Mouse (Mus musculus) forebrain, embryonic 12.5 days (tissue): ENCODE data around the gene Ppp2r5e. TPM values are rescaled to one million over a fixed set of nuclear protein-coding genes. Genes with fewer than 3 reads are reported as not detected.
"Not testable (repeated sequence)": the region's sequence is repeated elsewhere in the genome, so short reads cannot be mapped to it uniquely, and the experiment has no call there.

Experiments
- ATAC-seq: fragments of 200-750 bp; cut with Nextera tagmentation; 2 replicates; pipeline ENCODE4 v1.8.0; 2017; ENCODE audit warnings: moderate TSS enrichment; ENCODE audit not compliant: low FRiP score
- H3K27ac ChIP-seq: fragments of 300-500 bp; sonication (generic); 2 replicates; pipeline ENCODE4 v1.5.1; 2016; ENCODE audit warnings: mild to moderate bottlenecking
- H3K27me3 ChIP-seq: fragments of 300-500 bp; sonication (generic); 2 replicates; pipeline ENCODE4 v1.6.1; 2016; ENCODE audit warnings: mild to moderate bottlenecking
- H3K36me3 ChIP-seq: fragments of 300-500 bp; sonication (generic); replicated peaks from 2 replicates; pipeline ENCODE4 v1.6.1; 2016; ENCODE audit warnings: mild to moderate bottlenecking
- H3K4me1 ChIP-seq: fragments of 300-500 bp; sonication (generic); 2 replicates; pipeline ENCODE4 v1.6.1; 2016
- H3K4me2 ChIP-seq: fragments of 300-500 bp; sonication (generic); 2 replicates; pipeline ENCODE4 v1.6.1; 2016; ENCODE audit warnings: mild to moderate bottlenecking, moderate library complexity
- H3K4me3 ChIP-seq: fragments of 300-500 bp; sonication (generic); replicated peaks from 2 replicates; pipeline ENCODE4 v1.5.1; 2016; ENCODE audit warnings: mild to moderate bottlenecking
- H3K9ac ChIP-seq: fragments of 300-500 bp; sonication (generic); 2 replicates; pipeline ENCODE4 v1.6.1; 2016; ENCODE audit warnings: mild to moderate bottlenecking
- H3K9me3 ChIP-seq: fragments of 300-500 bp; sonication (generic); 2 replicates; pipeline ENCODE4 v1.6.1; 2016
- WGBS: fragments of 180-500 bp; shearing (Covaris S2); methylation state at CpG from one replicate; pipeline ENCODE4 v1.1.7; 2016; 5-methylcytosine and 5-hydroxymethylcytosine counted together
- polyA plus RNA-seq: library from polyadenylated mRNA; unstranded; fragments of >200 nt; fragmentation: Nextera tagmentation; extraction: Ambion mirVana; gene quantifications from 2 replicates; pipeline ENCODE4 v1.2.1, GENCODE M21; 2016

Ppp2r5e gene
- polyA plus RNA-seq, 1 experiment from 2014 or later = 27.4 TPM

- H3K4me1 ChIP-seq = no peaks in the 10 kb centered on the region
- H3K36me3 ChIP-seq = peaks cover 38% of the 10 kb centered on the region
- no peak overlapping the region for H3K4me3 ChIP-seq
Measured at GRCm38 (mm10) chr12:75449475-75449966, 146.5 kb downstream of the Ppp2r5e start.

GRCm38 (mm10) chr12:75448921-75449320 is 147.1 kb downstream of the Ppp2r5e start:
- no peak overlapping the region for H3K27ac ChIP-seq
- no peak overlapping the region for H3K4me2 ChIP-seq
- H3K4me1 ChIP-seq = no peaks in the 10 kb centered on the region
- no peaks in the 10 kb centered on the region for H3K9me3 ChIP-seq
- ATAC-seq = no peak
- H3K4me3 ChIP-seq = no peak overlapping the region
- H3K9ac ChIP-seq = no peak overlapping the region
- 88% methylated on average over 5 of the region's 5 CpGs for WGBS
- H3K36me3 ChIP-seq = peaks cover 37% of the 10 kb centered on the region
- H3K27me3 ChIP-seq = no peaks in the 10 kb centered on the region

More at GRCm38 (mm10) chr12:75449475-75449966, 146.5 kb downstream of the Ppp2r5e start:
- no peak overlapping the region for H3K9ac ChIP-seq
- H3K27me3 ChIP-seq = no peaks in the 10 kb centered on the region
- ATAC-seq = no peak
- H3K27ac ChIP-seq = no peak overlapping the region
- 80% methylated on average over 6 of the region's 6 CpGs for WGBS
- H3K9me3 ChIP-seq = no peaks in the 10 kb centered on the region
- no peak overlapping the region for H3K4me2 ChIP-seq

- Histone ChIP-seq H3K9ac (no peak overlapping the region), H3K9me3 (no peaks in the 10 kb centered on the region), H3K4me2 (no peak overlapping the region), H3K27me3 (no peaks in the 10 kb centered on the region), H3K27ac (no peak overlapping the region), H3K4me3 (no peak overlapping the region), H3K36me3 (peaks cover 15% of the 10 kb centered on the region), H3K4me1 (no peaks in the 10 kb centered on the region)
- WGBS = 93% methylated on average over 7 of the region's 7 CpGs
- no peak for ATAC-seq
Measured at GRCm38 (mm10) chr12:75446245-75446644, 149.8 kb downstream of the Ppp2r5e start.

GRCm38 (mm10) chr12:75432400-75432799 is 163.6 kb downstream of the Ppp2r5e start:
- not testable (repeated sequence) for H3K27me3 ChIP-seq, H3K4me2 ChIP-seq, H3K4me1 ChIP-seq, H3K9me3 ChIP-seq, H3K36me3 ChIP-seq, ATAC-seq, H3K9ac ChIP-seq, H3K27ac ChIP-seq, H3K4me3 ChIP-seq
- 80% methylated on average over 6 of the region's 6 CpGs for WGBS

- Histone ChIP-seq H3K27ac (no peak overlapping the region), H3K9ac (no peak overlapping the region), H3K4me1 (no peaks in the 10 kb centered on the region), H3K4me3 (no peak overlapping the region), H3K9me3 (0 out of 2 replicates have a peak, but pooled peaks cover 2% of the 10 kb centered on the region), H3K36me3 (no peaks in the 10 kb centered on the region), H3K4me2 (no peak overlapping the region), H3K27me3 (no peaks in the 10 kb centered on the region)
- no peak for ATAC-seq
- WGBS = 100% methylated on average over 1 of the region's 1 CpGs
Measured at GRCm38 (mm10) chr12:75429685-75430396, 166.2 kb downstream of the Ppp2r5e start.

- WGBS = 69% methylated on average over 6 of the region's 6 CpGs
Measured at GRCm38 (mm10) chr12:75428719-75429118, 167.3 kb downstream of the Ppp2r5e start.

GRCm38 (mm10) chr12:75425882-75426281 is 170.2 kb downstream of the Ppp2r5e start:
- Histone ChIP-seq H3K9me3 (no peaks in the 10 kb centered on the region), H3K9ac (no peak overlapping the region), H3K27ac (no peak overlapping the region), H3K4me1 (no peaks in the 10 kb centered on the region), H3K27me3 (no peaks in the 10 kb centered on the region), H3K4me2 (no peak overlapping the region), H3K4me3 (no peak overlapping the region), H3K36me3 (no peaks in the 10 kb centered on the region)
- WGBS = 84% methylated on average over 7 of the region's 7 CpGs
- ATAC-seq = no peak

More at GRCm38 (mm10) chr12:75428719-75429118, 167.3 kb downstream of the Ppp2r5e start:
- Histone ChIP-seq H3K4me2 (no peak overlapping the region), H3K9me3 (0 out of 2 replicates have a peak, but pooled peaks cover 2% of the 10 kb centered on the region), H3K9ac (no peak overlapping the region), H3K27me3 (no peaks in the 10 kb centered on the region), H3K4me3 (no peak overlapping the region), H3K4me1 (no peaks in the 10 kb centered on the region), H3K27ac (no peak overlapping the region), H3K36me3 (no peaks in the 10 kb centered on the region)
- no peak for ATAC-seq

GRCm38 (mm10) chr12:75424817-75425216 is 171.2 kb downstream of the Ppp2r5e start:
- Histone ChIP-seq H3K4me3 (no peak overlapping the region), H3K4me2 (no peak overlapping the region), H3K27me3 (no peaks in the 10 kb centered on the region), H3K36me3 (no peaks in the 10 kb centered on the region), H3K4me1 (no peaks in the 10 kb centered on the region), H3K9me3 (no peaks in the 10 kb centered on the region), H3K27ac (no peak overlapping the region), H3K9ac (no peak overlapping the region)
- 87% methylated on average over 4 of the region's 4 CpGs for WGBS
- no peak for ATAC-seq

- no peak for ATAC-seq
- H3K27me3 ChIP-seq = no peaks in the 10 kb centered on the region
- H3K4me3 ChIP-seq = no peak overlapping the region
- WGBS = 83% methylated on average over 7 of the region's 7 CpGs
- no peak overlapping the region for H3K9ac ChIP-seq
- no peaks in the 10 kb centered on the region for H3K4me1 ChIP-seq
- H3K36me3 ChIP-seq = no peaks in the 10 kb centered on the region
- H3K27ac ChIP-seq = no peak overlapping the region
- no peak overlapping the region for H3K4me2 ChIP-seq
- H3K9me3 ChIP-seq = no peaks in the 10 kb centered on the region
Measured at GRCm38 (mm10) chr12:75424359-75424758, 171.7 kb downstream of the Ppp2r5e start.

- no peak within 1 kb of the TSS for H3K9ac ChIP-seq
- ATAC-seq = no peak
- no peaks in the 10 kb centered on the region for H3K4me1 ChIP-seq
- WGBS = 92% methylated on average over 4 of the region's 4 CpGs
- H3K9me3 ChIP-seq = no peaks in the 10 kb centered on the region
- no peaks in the 10 kb centered on the region for H3K27me3 ChIP-seq
- H3K4me2 ChIP-seq = no peak within 1 kb of the TSS
- H3K4me3 ChIP-seq = no peak within 1 kb of the TSS
- no peak within 1 kb of the TSS for H3K27ac ChIP-seq
- no peaks in the 10 kb centered on the region for H3K36me3 ChIP-seq
Measured at GRCm38 (mm10) chr12:75416681-75417080, 179.4 kb downstream of the Ppp2r5e start, which contains the start of gene Gphb5. Gene Gphb5 (minus strand): TSS chr12:75416781.

GRCm38 (mm10) chr12:75414991-75415390 is 181.1 kb downstream of the Ppp2r5e start:
- no peak overlapping the region for H3K27ac ChIP-seq
- H3K4me3 ChIP-seq = no peak overlapping the region
- WGBS = 75% methylated on average over 6 of the region's 6 CpGs
- H3K9ac ChIP-seq = no peak overlapping the region
- no peak overlapping the region for H3K4me2 ChIP-seq
- no peaks in the 10 kb centered on the region for H3K4me1 ChIP-seq
- no peaks in the 10 kb centered on the region for H3K9me3 ChIP-seq
- no peak for ATAC-seq
- H3K36me3 ChIP-seq = no peaks in the 10 kb centered on the region
- H3K27me3 ChIP-seq = no peaks in the 10 kb centered on the region

- Histone ChIP-seq H3K9ac (no peak overlapping the region), H3K27me3 (no peaks in the 10 kb centered on the region), H3K4me3 (no peak overlapping the region), H3K9me3 (no peaks in the 10 kb centered on the region), H3K27ac (no peak overlapping the region), H3K4me2 (no peak overlapping the region), H3K4me1 (no peaks in the 10 kb centered on the region), H3K36me3 (no peaks in the 10 kb centered on the region)
- ATAC-seq = no peak
- 89% methylated on average over 9 of the region's 9 CpGs for WGBS
Measured at GRCm38 (mm10) chr12:75412964-75413363, 183.1 kb downstream of the Ppp2r5e start.
